Mouse (Mus musculus): ENCODE results near the gene Acin1.
A peak's percentile ranks its signal among the peaks of the same experiment; 100 is the strongest.

The Acin1 gene

DNA sequence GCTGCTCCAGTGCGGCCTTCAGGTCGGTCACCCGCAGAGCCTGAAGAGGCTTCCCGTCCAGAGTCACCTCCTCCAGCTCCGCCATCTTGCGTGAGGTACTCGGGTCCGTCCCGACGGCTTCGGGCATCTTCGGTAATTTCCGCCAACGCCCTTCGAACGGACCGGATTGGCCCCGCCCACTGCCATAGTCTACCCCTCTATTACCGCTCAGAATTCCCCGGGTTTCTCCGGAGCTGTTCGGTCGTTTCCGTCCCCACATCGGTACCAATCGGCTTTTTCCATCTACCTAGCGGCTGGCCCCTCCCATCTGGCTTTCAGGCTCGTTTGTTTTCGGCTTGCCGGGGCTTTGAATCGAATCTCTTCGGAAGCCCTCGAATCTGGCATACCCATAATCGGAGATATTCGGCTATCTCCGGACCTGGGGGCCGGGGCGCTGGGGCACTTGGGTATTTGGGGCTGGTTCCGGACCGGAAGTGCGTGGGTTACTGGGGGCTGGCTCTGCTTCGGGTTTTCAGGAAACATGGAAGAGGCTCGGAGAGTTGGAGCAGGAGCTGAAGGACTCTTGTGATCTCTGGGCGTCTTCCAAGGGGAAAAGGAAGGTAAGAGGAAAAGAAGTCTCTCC, at the start of gene Acin1:
Gene Acin1 (minus strand): TSS at position 410 of the 622 bp plus-strand sequence.
- peak; percentile 100 for DNase-seq (ENCODE audit: low spot score in 2 of 2)

DNA sequence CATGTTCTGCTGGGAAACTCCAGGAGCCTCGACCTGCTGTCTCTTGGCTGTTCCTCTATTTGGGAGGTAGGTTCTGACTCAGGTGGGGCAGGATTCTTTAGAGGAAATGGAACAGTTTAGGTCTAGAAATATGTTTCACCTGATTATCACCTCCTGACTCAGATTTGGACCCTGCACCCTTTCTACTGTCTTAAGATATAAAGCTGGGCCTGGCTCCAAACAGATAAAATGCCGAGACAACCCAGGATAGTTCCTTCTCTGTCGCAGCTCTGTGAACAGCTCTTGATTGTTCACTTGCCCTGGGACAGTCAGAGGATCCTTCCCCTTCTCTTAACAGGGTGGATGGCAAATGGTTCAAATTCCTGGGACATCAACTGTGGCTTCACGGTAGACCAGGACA, 48.5 kb upstream of the Acin1 start:
- DNase-seq (ENCODE audit: low spot score in 2 of 2), result no peak

GRCm38 (mm10) chr14:54734004-54734403, 47.3 kb upstream of the Acin1 start:
- DNase-seq (ENCODE audit: low spot score in 2 of 2), result no peak

DNA sequence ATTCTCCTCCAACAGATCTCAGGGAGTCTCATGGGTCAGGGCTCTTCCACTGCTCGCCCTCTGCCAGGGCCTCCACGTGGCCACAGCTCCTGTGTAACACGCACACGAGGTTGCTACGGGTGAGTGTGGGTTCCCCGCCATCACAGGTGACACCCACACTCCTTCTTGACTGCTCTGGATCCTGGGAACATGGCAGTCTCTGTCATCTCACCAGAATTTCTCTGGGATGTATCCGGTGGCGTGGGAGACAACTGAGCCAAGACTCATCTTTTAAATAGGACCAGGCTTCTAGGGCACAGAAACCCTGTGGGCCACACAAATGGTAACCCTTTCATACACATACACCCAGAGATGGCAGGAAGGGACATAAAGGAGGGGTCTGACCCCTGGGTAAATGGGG, 45.5 kb upstream of the Acin1 start:
- DNase-seq (ENCODE audit: low spot score in 2 of 2), result no peak

GRCm38 (mm10) chr14:54730305-54730704, 43.6 kb upstream of the Acin1 start:
- no peak for DNase-seq (ENCODE audit: low spot score in 2 of 2)

DNA sequence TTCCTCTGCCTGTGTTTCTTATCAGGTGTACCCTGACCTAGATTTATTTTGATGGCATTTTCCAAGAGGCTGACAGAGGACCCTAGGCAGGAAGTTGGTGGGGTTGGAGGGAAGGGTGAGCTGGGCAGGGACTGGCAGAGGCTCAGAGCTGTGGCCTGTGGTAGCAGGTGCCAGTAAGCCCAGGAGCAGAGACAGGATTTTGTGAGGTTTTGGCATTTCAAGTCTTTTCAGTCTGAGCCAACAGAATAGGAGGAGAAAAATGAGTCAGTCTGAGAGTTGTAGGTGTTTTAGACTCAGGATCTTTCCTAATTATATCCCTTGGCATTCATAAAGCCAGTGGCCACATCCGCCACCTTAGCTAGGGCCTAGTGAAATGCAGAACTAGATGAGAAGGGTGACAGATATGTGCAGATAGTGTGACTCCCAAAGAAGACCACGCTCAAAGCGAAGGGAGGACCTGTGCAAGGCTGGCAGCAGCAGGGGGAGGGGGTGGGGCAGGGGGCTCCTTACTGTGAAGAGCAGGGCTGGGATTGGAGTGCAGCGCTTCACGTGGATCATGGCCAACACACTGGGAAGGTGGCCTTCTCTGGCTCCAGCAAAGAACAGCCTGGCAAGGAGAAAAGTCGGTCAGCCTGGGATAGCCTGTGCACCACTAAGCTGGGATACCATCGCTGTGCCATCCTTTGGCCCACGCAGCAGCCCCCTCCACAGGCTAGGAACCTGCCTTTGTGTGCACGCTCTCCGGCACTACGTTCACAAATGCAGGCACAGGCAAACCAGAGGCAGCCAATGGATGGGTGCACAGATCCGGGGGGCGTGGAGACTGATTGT, 42.3 kb upstream of the Acin1 start:
- DNase-seq (ENCODE audit: low spot score in 2 of 2), result no peak

DNA sequence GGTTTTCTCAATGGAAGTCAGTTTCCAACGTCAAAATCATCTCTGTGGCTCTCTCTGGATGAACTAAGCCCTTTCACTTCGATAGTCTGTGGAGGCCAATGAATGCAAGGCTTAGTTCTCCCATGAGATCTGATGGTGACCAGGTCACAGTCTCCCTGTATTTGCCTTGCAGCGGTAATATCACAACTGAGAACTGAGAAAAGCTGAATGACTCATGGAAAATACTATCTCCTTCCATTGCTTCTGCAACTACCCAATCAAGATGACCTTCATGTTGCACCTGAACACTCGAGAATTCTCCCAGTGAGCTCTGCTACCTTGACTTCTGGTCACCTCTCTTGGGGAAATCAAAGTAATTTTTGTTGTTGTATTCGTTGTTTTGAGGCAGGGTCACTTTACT, 40.8 kb upstream of the Acin1 start:
- no peak for DNase-seq (ENCODE audit: low spot score in 2 of 2)

DNA sequence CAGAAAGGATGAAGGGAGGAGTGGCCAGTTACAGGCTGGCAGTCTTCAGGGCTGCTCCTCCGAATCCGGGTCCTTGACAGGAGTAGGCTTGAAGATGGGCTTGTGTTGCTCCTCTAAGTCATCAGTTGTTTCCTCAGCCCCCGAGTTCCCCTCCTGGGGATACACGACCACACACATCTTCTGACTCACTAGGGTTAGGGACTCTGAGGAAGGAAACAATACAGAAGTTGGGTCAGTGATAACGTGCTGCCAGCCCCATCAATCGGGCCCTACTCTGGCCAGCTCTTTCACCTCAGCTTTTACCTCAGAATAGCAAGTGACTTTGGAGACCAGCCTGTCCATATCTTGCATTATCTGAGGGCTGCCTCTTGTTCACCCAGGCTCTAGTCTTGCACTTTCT, 37.3 kb upstream of the Acin1 start:
- DNase-seq (ENCODE audit: low spot score in 2 of 2), result no peak

DNA sequence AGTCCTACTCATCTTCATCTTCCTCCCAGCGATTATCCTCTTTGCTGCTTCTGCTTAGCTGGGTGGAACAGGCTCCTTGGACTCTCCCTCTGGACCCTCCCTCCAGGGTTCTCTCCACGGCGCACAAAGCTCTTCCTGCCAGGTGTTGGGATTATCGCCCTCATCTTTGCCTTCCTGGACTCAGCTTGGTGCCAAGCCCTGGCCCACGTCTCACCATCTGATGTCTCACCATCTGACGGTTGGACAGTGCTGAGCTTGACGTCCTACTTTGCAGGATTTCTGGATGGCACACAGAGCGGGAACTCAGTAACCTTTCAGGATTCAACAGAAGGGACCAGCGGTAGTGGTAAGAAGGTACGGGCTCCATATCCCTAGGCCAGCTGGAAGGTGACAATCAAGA, 35.0 kb upstream of the Acin1 start:
- DNase-seq (ENCODE audit: low spot score in 2 of 2), result no peak

DNA sequence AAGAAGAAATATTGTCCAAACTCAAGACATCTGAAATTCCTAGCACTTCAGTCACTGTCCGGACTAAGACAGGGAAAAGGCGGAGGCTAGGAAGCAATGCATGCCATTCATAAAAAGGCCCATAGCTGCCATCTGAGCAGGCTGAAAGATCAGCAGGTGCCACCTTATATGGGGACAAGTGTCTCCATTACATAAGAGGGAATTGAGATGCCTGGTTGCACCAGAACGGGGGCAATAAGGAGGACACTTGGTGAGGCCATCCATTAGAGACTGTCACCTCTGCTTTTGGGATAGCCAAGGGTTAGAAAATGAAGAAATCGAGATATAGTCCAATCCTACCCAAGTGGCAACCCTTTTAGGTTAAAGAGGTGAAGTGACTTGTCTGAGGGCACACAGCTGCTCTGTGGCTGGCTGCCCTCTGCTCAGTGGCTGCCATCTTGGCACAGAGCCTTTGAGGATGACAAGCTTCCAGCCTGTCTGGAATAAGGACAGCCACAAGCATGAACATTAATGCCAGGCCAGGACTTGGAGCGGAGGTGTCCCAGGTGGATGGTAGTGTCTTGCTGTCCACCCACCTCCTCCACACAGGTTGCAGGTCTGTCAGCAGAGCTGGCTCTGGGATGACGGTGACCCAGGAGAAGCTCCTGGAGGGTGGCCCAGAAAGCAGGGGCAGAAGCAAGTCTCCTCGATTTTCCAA, 34.1 kb upstream of the Acin1 start:
- no peak for DNase-seq (ENCODE audit: low spot score in 2 of 2)

DNA sequence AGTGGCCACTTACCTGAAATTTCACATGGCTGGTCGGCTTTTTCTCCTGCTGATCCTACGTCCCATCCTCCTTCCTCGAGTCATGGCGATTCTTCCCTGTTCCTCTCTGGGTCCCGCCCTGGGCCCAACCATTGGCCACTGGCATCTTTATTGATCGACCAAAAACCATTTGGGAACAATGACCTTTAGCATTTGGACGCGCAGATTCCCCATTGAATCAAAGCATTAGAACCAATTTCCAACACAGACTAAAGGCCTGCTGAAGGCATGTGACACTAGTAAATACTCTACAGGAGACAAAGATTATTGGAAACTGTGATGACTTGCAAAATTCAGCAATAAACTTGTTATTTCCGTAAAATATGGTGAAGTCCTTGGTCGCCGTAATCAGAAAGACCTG, 33.3 kb upstream of the Acin1 start:
- no peak for DNase-seq (ENCODE audit: low spot score in 2 of 2)

DNA sequence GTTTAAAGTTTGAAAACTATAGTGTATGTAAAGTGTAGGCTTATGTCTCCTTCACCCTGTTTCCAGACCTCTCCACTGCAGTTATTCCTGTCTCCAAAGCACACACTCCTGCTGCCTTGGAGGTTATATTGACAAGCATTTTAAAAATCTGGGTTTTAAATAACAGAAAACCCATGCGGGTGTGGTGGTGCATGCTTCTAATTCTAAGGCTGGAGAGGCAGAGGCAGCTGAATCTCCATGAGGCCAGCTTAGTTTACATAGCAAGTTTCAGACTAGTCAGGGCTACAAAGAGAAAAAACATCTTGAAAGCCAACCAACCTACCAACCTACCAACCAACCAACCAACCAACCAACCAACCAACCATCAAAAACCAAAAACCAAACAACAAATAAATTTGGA, 28.7 kb upstream of the Acin1 start:
- DNase-seq (ENCODE audit: low spot score in 2 of 2), result no peak

DNA sequence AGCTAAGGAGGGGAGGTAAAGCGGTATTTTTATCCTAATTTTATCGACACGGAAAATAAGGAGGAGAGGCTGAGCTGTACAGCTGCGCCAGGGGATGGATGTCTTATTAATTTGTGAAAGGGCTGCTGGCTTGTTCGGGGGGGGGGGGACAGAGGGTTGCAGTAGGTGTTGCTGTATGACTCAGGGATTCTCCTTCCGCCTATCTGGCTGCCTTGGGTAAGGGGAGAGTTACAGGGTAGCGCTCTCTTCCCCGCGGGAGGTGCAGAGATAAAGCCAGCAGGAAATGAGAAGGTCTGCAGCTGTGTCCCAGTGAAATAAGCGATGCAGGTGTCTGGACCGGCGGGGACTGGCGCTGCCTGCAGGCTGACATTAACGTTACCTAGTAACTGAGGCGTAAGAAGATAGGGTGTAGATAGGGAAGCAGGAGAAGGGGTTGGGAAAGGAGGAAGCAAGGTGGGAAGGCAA, 27.9 kb upstream of the Acin1 start:
- peak; percentile 12 to 20 for DNase-seq (ENCODE audit: low spot score in 2 of 2)

- DNase-seq (ENCODE audit: low spot score in 2 of 2), result peak; percentile 77 to 81
These were observed 27.4 kb upstream of the Acin1 start for GRCm38 (mm10) chr14:54714121-54714520.

DNA sequence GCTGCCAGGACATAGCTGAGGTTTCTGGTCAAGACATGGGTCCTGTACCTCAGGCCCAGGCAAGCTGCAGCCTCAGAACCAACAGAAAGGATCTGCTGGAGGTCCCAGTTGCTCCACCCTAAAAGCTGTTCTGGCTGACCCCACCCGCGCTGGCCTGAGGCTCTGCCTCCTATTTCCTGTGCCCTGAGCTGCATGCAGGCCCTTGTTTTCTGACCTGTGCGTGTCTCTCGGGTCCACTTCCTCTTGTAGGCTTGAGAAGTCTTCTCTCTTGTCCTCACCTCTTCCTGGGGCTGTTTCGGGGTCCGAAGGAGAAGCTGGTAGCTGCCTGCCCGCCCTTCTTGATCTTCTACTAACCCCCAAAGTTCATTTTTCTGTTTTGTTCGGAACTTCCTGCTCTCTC, 26.1 kb upstream of the Acin1 start:
- DNase-seq (ENCODE audit: low spot score in 2 of 2), result peak; percentile 42 to 64

DNA sequence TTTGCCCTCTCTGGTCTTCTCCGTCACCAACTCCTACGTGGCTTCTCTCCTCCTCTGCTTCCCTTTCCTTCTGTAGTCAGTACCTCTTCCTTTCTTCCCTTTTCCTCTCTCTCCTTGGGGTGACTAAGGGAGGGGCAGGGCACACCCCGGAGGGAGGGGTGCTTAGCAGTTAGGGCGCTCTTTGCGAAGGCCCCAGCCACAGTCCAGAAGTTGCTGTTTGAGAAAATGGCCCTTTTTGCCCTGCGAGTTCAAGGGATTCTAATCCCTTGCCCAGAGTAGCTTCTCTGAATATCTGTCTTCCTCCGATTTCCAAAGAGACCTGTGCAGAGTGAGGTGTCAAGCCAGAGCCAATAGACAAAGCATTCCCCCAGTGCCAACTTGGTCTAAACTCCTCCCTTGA, 25.3 kb upstream of the Acin1 start, which contains the start of gene Cebpe:
Gene Cebpe (minus strand): TSS at position 101 of the 400 bp plus-strand sequence.
- no peak for DNase-seq (ENCODE audit: low spot score in 2 of 2)

GRCm38 (mm10) chr14:54709054-54709453, 22.3 kb upstream of the Acin1 start:
- DNase-seq (ENCODE audit: low spot score in 2 of 2), result no peak

DNA sequence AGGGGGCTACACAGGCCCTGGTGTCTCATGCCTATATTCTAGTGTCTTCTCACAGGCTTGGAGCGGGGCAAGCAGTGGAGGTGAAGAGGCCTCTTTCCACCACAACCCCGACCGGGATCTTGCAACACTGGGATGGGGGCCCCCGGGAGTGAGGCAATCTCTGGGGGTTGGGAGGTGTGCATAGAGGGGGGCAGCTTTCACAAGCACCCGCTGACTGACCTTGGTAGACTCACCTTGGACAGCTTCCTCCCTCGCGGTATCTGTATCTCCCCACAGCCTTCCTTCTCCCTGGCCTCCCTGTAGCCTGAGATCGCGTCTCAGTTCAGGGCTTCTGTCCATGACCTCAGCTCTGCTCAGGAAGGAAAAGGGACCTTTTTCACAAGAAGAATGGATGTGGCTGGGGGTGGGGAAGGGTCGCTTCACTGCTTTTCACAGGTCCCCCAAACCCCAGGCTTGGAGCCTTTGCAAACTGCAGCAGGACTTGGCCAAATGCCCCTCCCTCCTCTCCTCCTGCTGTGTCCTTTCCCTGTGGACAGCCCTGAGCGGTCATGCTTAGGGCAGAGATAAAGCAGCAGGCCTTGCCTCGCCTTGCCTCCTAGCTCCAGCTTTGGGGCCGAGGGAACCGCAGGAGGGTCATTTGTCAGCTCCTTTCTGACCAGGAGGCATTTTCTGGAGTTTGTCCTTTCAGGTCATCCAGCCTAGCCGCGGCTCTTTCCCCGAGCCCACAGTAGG, 20.0 kb upstream of the Acin1 start:
- DNase-seq (ENCODE audit: low spot score in 2 of 2), result no peak

DNA sequence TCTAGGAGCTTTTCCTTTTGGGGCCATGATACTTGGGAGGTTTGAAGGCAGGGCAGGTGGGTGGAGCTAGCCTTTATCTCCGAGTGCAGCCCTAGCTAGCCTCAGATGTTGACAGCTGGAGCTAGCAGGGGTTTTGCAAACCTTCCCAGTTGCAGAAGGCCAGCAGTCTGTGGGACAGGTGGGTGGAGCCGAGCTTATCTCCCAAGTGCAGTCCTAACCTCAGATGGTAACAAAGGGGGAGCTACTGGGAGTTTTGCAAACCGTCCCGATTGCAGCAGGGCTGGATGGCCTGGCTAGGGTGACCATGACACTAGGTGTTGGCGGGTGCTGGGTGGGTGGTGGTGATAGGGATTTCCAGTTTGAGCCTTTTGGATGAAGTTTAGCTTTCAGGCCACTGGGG, 19.1 kb upstream of the Acin1 start:
- peak; percentile 19 to 35 for DNase-seq (ENCODE audit: low spot score in 2 of 2)

GRCm38 (mm10) chr14:54703207-54703606, 16.5 kb upstream of the Acin1 start:
- no peak for DNase-seq (ENCODE audit: low spot score in 2 of 2)

DNA sequence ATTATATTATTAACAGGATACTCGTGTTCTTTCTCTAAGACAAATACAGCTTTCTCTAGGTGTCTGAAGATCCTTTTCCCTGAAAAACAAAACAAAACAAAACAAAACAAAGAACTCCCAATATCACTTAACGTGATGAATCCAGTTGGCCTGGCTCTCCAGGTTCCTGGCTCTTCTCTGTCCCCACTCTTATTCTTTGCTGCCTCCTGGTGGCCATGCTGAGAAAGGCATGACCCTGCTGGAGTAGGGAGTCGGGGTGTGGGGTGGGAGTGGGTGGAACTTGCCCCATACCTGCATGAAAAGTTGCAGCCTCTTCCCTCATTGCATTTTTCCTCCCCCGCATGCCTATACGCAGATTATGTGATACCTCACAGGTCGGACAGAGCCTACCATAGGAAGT, 14.6 kb upstream of the Acin1 start:
- peak; percentile 64 to 76 for DNase-seq (ENCODE audit: low spot score in 2 of 2)

- no peak for DNase-seq (ENCODE audit: low spot score in 2 of 2)
These were observed 12.9 kb upstream of the Acin1 start for GRCm38 (mm10) chr14:54699586-54699985.

All from natural killer cell, adult 2 months (primary cell).